Mouse (Mus musculus) hindbrain, embryonic 14.5 days (tissue): ENCODE data around the gene Napb. TPM values are rescaled to one million over a fixed set of nuclear protein-coding genes. Genes with fewer than 3 reads are reported as not detected.

Experiments used
- ATAC-seq: fragments of 200-750 bp; cut with Nextera tagmentation; 2 replicates; pipeline ENCODE4 v1.8.0; 2017; ENCODE audit warnings: moderate number of reproducible peaks, mild to moderate bottlenecking, moderate TSS enrichment, moderate library complexity; ENCODE audit not compliant: low FRiP score
- DNase-seq: peaks from one replicate; pipeline ENCODE4 v3.0.0-alpha.2; 2015; ENCODE audit warnings: low spot score
- H3K27ac ChIP-seq: fragments of 300-500 bp; sonication (generic); 2 replicates; pipeline ENCODE4 v1.5.1; 2014; ENCODE audit warnings: mild to moderate bottlenecking, moderate library complexity
- H3K27me3 ChIP-seq: fragments of 300-500 bp; sonication (generic); 2 replicates; pipeline ENCODE4 v1.6.1; 2014; ENCODE audit warnings: mild to moderate bottlenecking, low read length, mixed read lengths; ENCODE audit not compliant: control insufficient read depth, insufficient read depth
- H3K36me3 ChIP-seq: fragments of 300-500 bp; sonication (generic); replicated peaks from 2 replicates; pipeline ENCODE4 v1.6.1; 2014; ENCODE audit not compliant: control insufficient read depth, insufficient read depth
- H3K4me1 ChIP-seq: fragments of 300-500 bp; sonication (generic); replicated peaks from 2 replicates; pipeline ENCODE4 v1.6.1; 2014; ENCODE audit warnings: antibody characterized with exemption, low read length, mixed read lengths; ENCODE audit not compliant: control insufficient read depth, insufficient read depth
- H3K4me2 ChIP-seq: fragments of 300-500 bp; sonication (generic); replicated peaks from 2 replicates; pipeline ENCODE4 v1.6.1; 2014; ENCODE audit warnings: mild to moderate bottlenecking, moderate library complexity
- H3K4me3 ChIP-seq: fragments of 300-500 bp; sonication (generic); replicated peaks from 2 replicates; pipeline ENCODE4 v1.5.1; 2014; ENCODE audit warnings: mild to moderate bottlenecking, low read length
- H3K9ac ChIP-seq: fragments of 300-500 bp; sonication (generic); 2 replicates; pipeline ENCODE4 v1.6.1; 2014
- H3K9me3 ChIP-seq: fragments of 300-500 bp; sonication (generic); 2 replicates; pipeline ENCODE4 v1.6.1; 2016; ENCODE audit warnings: low read length; ENCODE audit not compliant: control insufficient read depth
- WGBS: fragments of 180-500 bp; shearing (Covaris S2); extraction: QIAGEN DNeasy Blood & Tissue Kit; methylation state at CpG from one replicate; pipeline ENCODE4 v1.1.7; 2014; 5-methylcytosine and 5-hydroxymethylcytosine counted together
- polyA plus RNA-seq: library from polyadenylated mRNA; unstranded; fragments of >200 nt; fragmentation: Nextera tagmentation; extraction: Ambion mirVana; gene quantifications from 2 replicates; pipeline ENCODE4 v1.2.1, GENCODE M21; 2014

Napb gene
- polyA plus RNA-seq, 1 experiment from 2014 or later = 94.1 TPM

GRCm38 (mm10) chr2:148679346-148679745, 52.9 kb downstream of the Napb start:
- H3K4me2 ChIP-seq = peak overlapping the region; percentile 93
- under 1% methylated on average over 9 of the region's 9 CpGs for WGBS
- H3K9ac ChIP-seq = peak overlapping the region; percentile 21; the same call in 1 of the 2 replicates
- no peak overlapping the region for H3K4me3 ChIP-seq
- peaks cover 30% of the 10 kb centered on the region for H3K36me3 ChIP-seq
- no peaks in the 10 kb centered on the region for H3K9me3 ChIP-seq
- ATAC-seq (peak; percentile 10; the same call in 1 of the 2 replicates), DNase-seq (no peak)
- no peaks in the 10 kb centered on the region for H3K27me3 ChIP-seq
- H3K4me1 ChIP-seq = peaks cover 43% of the 10 kb centered on the region
- peak overlapping the region; percentile 79 for H3K27ac ChIP-seq

- Histone ChIP-seq H3K4me3 (peak overlapping the region; percentile 35), H3K27ac (peak overlapping the region; percentile 79), H3K27me3 (no peaks in the 10 kb centered on the region), H3K9me3 (no peaks in the 10 kb centered on the region), H3K36me3 (peaks cover 22% of the 10 kb centered on the region), H3K4me2 (peak overlapping the region; percentile 93), H3K9ac (peak overlapping the region; percentile 39), H3K4me1 (peaks cover 53% of the 10 kb centered on the region)
- peak; percentile 84 for DNase-seq
- ATAC-seq = peak; percentile 55
- WGBS = 2% methylated on average over 26 of the region's 26 CpGs
Measured at GRCm38 (mm10) chr2:148677801-148678200, 54.5 kb downstream of the Napb start.

- peak within 1 kb of the TSS; percentile 66 for H3K9ac ChIP-seq
- 3% methylated on average over 56 of the region's 58 CpGs for WGBS
- peak within 1 kb of the TSS; percentile 85 for H3K27ac ChIP-seq
- DNase-seq = peak; percentile 99
- H3K9me3 ChIP-seq = no peaks in the 10 kb centered on the region
- peak within 1 kb of the TSS; percentile 85 for H3K4me2 ChIP-seq
- peak within 1 kb of the TSS; percentile 60 for H3K4me3 ChIP-seq
- ATAC-seq = peak; percentile 100
- no peaks in the 10 kb centered on the region for H3K27me3 ChIP-seq
- H3K36me3 ChIP-seq = peaks cover 22% of the 10 kb centered on the region
- peaks cover 22% of the 10 kb centered on the region for H3K4me1 ChIP-seq
Measured at GRCm38 (mm10) chr2:148672199-148673096, 59.8 kb downstream of the Napb start, which contains the start of gene Nxt1. TSS of gene Nxt1 (plus strand) at chr2:148672601.

GRCm38 (mm10) chr2:148663458-148663857, 68.8 kb downstream of the Napb start:
- DNase-seq (no peak), ATAC-seq (no peak)
- Histone ChIP-seq H3K9ac (no peak overlapping the region), H3K9me3 (no peaks in the 10 kb centered on the region), H3K4me2 (no peak overlapping the region), H3K4me3 (no peak overlapping the region), H3K36me3 (no peaks in the 10 kb centered on the region), H3K4me1 (no peaks in the 10 kb centered on the region), H3K27me3 (no peaks in the 10 kb centered on the region), H3K27ac (no peak overlapping the region)
- WGBS = 92% methylated on average over 1 of the region's 1 CpGs

GRCm38 (mm10) chr2:148654961-148655360, 77.3 kb downstream of the Napb start:
- no peaks in the 10 kb centered on the region for H3K27me3 ChIP-seq
- WGBS = 3% methylated on average over 3 of the region's 3 CpGs
- ATAC-seq = peak; percentile 75
- no peak overlapping the region for H3K4me3 ChIP-seq
- no peak overlapping the region for H3K9ac ChIP-seq
- DNase-seq = peak; percentile 84
- H3K4me2 ChIP-seq = no peak overlapping the region
- no peaks in the 10 kb centered on the region; the same call in 1 of the 2 replicates for H3K4me1 ChIP-seq
- no peaks in the 10 kb centered on the region for H3K9me3 ChIP-seq
- H3K36me3 ChIP-seq = no peaks in the 10 kb centered on the region
- no peak overlapping the region for H3K27ac ChIP-seq

- ATAC-seq = peak; percentile 78
- no peak overlapping the region for H3K4me2 ChIP-seq
- 0 out of 2 replicates have a peak overlapping the region, but pooled peaks have one; percentile 39 for H3K27ac ChIP-seq
- H3K27me3 ChIP-seq = no peaks in the 10 kb centered on the region
- DNase-seq = peak; percentile 59
- no peaks in the 10 kb centered on the region for H3K36me3 ChIP-seq
- 2% methylated on average over 3 of the region's 3 CpGs for WGBS
- no peaks in the 10 kb centered on the region for H3K9me3 ChIP-seq
- no peak overlapping the region for H3K4me3 ChIP-seq
- H3K9ac ChIP-seq = no peak overlapping the region
- no peaks in the 10 kb centered on the region; the same call in 1 of the 2 replicates for H3K4me1 ChIP-seq
Measured at GRCm38 (mm10) chr2:148650587-148651357, 81.5 kb downstream of the Napb start.

GRCm38 (mm10) chr2:148644421-148645000, 87.8 kb downstream of the Napb start:
- no peaks in the 10 kb centered on the region for H3K27me3 ChIP-seq
- no peak overlapping the region for H3K9ac ChIP-seq
- ATAC-seq = no peak
- no peak overlapping the region for H3K4me3 ChIP-seq
- 72% methylated on average over 6 of the region's 6 CpGs for WGBS
- H3K4me2 ChIP-seq = no peak overlapping the region
- DNase-seq = no peak
- H3K27ac ChIP-seq = no peak overlapping the region
- no peaks in the 10 kb centered on the region for H3K4me1 ChIP-seq
- H3K36me3 ChIP-seq = no peaks in the 10 kb centered on the region
- H3K9me3 ChIP-seq = no peaks in the 10 kb centered on the region
